Mouse (Mus musculus) thymus, postnatal 36 days (tissue): ENCODE measurements around the gene Acp2.

Experiments used
- DNase-seq, 2 experiments: peaks; one replicate each; pipeline ENCODE4 v3.0.0; 2022; ENCODE audit warnings: mixed read lengths in 2 of 2

The Acp2 gene

DNA sequence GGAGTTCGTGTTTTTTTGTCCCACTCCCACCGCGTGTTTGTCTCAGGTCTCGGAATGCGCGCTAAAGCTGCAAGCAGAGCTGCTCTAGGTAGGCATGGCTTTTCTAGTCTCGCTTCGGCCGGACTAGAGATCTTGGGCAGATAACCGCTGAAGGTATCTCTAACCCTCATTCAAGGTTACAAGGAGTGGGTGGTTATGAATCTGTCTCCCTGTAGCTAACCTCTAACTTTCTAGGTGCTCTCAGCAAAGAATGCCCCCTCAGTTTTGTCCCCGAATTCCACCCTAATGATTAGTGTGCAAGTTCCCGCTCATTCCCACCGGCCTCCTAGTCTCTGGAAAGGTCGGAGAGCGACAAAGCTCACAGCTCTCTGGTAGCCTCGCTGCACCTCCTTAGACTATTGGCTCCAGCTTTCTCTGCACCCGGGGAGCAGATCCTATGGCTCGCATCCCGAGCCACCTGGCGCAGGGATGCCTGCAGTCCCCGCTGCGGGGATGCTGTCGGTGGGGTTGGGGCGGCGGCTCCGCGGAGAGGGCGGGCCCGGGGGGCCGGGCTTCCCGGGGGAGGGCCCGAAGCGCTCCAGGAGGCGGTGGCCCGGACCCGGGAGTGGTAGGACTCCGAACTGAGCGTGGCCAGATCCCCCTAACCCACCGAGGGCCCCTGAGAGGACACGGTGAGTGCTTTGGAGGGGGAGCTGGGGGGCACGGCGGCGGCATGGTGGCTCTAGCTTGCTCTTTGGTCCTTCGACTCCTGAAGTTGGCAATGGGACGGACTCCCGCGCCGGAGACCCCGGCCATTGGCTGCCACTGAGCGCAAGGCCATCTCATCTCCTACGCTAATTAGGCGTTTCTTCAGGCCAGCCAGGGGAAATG, 53.8 kb downstream of the Acp2 start:
- peak; percentile 41 to 48 for DNase-seq

DNA sequence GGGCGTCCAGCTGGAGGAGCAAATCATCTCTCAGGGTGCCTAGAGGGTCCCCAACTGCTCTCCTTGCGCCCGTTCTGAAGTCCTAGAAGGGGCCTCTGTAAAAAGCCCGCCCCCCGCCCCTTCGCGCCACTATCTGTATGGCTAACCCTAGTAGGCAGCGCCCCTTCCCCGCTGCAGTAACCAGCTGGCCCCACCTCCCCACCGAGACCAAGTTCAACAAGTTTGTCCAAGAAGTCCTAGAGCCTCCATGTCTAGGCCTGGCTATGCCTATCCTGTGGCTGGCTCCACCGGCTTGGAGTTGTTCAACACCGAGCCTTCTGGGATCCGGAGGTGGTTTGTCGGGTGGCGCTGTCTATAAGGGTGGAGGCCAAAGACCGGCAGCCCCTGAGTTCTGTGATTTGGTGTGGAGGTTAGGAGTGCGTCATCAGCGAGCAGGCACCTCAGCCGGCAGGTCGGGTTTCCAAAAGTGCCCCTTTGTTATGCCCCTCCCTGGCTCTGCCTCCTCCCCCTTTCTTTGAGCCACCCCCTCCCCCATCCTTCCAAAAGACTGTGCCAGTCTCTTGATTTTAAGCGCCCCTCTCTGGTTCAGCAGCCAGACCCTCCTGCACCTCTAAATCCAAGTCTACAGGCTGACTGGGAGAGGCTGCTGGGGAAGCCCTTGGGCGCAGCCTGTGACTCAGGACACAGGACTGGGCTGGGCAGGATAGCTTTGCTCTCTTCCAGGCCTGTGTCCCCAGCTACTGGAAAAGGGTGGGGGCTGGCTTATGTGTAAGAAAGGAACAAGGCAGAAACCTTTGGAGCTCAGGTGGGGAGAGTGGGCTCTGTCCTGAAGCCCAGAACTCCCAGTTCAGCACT, 54.7 kb downstream of the Acp2 start:
- no peak for DNase-seq

DNA sequence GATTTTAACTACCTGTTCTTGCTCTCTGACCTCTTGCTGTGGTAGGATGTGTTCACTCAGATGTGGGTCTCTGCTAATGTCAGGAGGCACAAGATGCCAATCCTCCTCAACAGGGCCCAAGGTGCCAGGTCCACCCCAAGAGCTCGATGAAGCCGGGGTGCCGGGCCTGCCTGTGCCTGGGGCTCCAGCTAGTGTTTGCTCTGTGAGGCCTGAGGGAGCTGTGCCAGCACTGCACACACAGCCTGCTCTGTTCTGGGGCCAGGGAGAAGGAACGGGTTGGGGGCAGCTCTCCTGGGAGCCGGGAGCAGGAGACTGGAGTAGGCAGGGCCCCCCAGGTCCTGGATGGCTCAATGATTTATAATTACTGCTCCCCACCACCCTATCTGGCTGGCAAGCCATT, 55.4 kb downstream of the Acp2 start:
- no peak for DNase-seq

DNA sequence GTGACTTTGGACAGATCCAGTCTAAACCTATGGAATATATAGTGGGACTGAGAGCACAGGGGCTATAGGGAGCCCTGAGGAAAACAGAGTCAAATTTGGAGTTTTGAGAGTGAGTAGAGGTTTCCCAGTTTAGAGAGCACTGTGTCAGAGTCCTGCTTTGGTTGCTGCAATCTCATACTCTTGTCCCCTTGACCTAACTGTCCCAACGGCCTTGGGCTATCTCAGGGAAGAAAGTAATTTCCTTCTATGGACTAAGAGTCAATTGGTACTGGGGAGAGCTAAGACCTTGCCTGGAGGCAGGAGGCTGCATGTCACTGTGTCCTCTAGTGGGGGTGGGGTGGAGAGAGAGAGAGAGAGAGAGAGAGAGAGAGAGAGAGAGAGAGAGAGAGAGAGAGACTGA, 56.1 kb downstream of the Acp2 start:
- DNase-seq, result no peak

DNA sequence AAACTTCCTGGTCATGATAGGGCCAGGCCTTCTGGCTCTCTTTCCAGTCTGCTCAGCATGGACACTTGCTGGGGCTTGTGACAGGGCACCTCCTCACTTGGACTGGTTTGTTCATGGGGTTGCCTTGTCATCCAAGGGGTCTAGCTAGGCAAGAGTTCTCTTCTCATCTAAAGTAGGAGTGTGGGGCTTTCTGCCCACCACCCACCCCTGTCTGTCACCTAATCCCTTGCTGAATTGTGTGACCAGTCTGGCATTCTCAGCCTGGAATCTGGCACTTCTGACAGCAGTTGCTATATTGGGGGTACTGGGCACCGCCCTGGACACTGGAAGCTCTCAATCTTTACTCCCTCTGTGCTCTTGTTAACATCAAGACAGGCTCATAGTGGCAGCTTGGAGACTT, 56.8 kb downstream of the Acp2 start:
- no peak for DNase-seq
